Mouse (Mus musculus) G1E (cell line): ENCODE measurements around the gene Bloc1s4.
A peak's percentile ranks its signal among the peaks of the same experiment; 100 is the strongest.

Source experiments
- GATA1 ChIP-seq: IDR thresholded peaks from 2 replicates; pipeline ENCODE4 v1.6.1; 2012; ENCODE audit warnings: borderline replicate concordance, low read length, inconsistent platforms, mixed read lengths
- POLR2AphosphoS5 ChIP-seq: IDR thresholded peaks from 2 replicates; pipeline ENCODE4 v1.6.1; 2012; ENCODE audit warnings: low read depth, low read length, inconsistent platforms; ENCODE audit not compliant: insufficient replicate concordance
- TAL1 ChIP-seq: conservative IDR thresholded peaks from 2 replicates; pipeline ENCODE4 v1.6.1; 2012; ENCODE audit warnings: low read depth, low read length, inconsistent platforms, mixed read lengths

GRCm38 (mm10) chr5:36779512-36779911 lies 31.1 kb upstream of the Bloc1s4 start:
- TF ChIP-seq GATA1 (no peak), POLR2AphosphoS5 (peak; percentile 82; the same call in 1 of the 2 replicates), TAL1 (no peak)
